Comparison of ENCODE assay signal across 7 mouse cellular contexts in the genomic region with DNA sequence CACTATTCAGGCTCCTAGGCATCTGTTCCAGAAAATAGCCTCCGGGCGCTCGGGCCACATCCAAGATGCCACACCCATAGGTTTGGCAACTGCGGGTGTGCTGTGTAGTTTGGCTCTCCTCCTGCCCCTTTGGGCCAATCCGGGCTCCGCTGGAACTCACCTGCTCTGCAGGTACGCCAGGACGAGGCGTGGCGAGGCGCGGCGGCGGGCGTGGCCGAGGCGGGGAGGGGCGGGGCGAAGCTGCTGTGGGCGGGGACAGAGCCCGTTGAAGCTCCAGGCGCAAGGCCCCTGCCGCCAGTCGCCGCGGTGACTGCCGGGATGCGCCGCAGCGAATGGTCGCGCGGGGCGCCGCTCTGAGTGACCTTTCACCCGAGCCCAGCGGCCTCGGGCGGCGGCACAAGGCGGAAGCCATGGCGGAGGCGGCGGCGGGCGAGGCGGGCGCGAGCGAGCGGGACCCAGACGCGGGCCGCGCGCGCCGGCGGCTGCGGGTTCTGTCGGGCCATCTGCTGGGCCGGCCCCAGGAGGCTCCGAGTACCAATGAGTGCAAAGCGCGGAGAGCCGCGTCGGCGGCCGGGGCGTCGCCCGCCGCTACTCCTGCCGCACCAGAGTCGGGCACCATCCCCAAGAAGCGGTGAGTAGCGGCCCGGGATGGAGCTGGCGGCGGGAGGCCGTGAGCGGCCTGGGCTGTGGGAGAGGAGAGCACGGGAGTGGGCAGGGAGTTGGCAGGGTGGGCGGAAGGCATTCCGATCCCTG. TPM values are rescaled to one million over a fixed set of nuclear protein-coding genes. Genes with fewer than 3 reads are reported as not detected.
A peak's percentile ranks its signal among the peaks of the same experiment; 100 is the strongest.
DNase-seq lines count a peak whose midpoint lies in the region; ATAC-seq lines count a peak whose summit lies in the region.

A gene (plus strand): TSS at position 297 of the 753 bp plus-strand sequence.

- H3K4me3 ChIP-seq in embryonic facial prominence, embryonic 10.5 days: peak within 1 kb of the TSS; percentile 95
- H3K4me3 ChIP-seq in limb, embryonic 11.5 days (ENCODE audit: low read depth, low read length): peak within 1 kb of the TSS; percentile 85
- peak within 1 kb of the TSS; percentile 85 for H3K4me3 ChIP-seq in midbrain, embryonic 14.5 days (replicated peaks; ENCODE audit: low read depth, low read length)

- H3K4me1 ChIP-seq in embryonic facial prominence, embryonic 10.5 days: peaks cover 37% of the 10 kb centered on the region
- H3K4me1 ChIP-seq in limb, embryonic 11.5 days (ENCODE audit: control insufficient read depth, insufficient read depth, low read length): peaks cover 12% of the 10 kb centered on the region
- H3K4me1 ChIP-seq in midbrain, embryonic 14.5 days (ENCODE audit: control insufficient read depth, insufficient read depth, low read length): peaks cover 15% of the 10 kb centered on the region

- no peaks in the 10 kb centered on the region for H3K27me3 ChIP-seq in embryonic facial prominence, embryonic 10.5 days (replicated peaks; ENCODE audit: low read depth, poor library complexity, severe bottlenecking)
- H3K27me3 ChIP-seq in limb, embryonic 11.5 days (ENCODE audit: control insufficient read depth, insufficient read depth, low read length): no peaks in the 10 kb centered on the region
- no peaks in the 10 kb centered on the region for H3K27me3 ChIP-seq in midbrain, embryonic 14.5 days (ENCODE audit: control insufficient read depth, insufficient read depth, low read length)

- H3K27ac ChIP-seq in embryonic facial prominence, embryonic 10.5 days (replicated peaks): peak within 1 kb of the TSS; percentile 94
- peak within 1 kb of the TSS; percentile 68 for H3K27ac ChIP-seq in limb, embryonic 11.5 days (replicated peaks; ENCODE audit: low read depth, low read length)
- H3K27ac ChIP-seq in midbrain, embryonic 14.5 days (replicated peaks; ENCODE audit: low read depth, low read length): peak within 1 kb of the TSS; percentile 79

- peak within 1 kb of the TSS; percentile 57 for H3K4me2 ChIP-seq in limb, embryonic 11.5 days (ENCODE audit: low read depth, severe bottlenecking)
- peak within 1 kb of the TSS; percentile 75 for H3K4me2 ChIP-seq in midbrain, embryonic 14.5 days (ENCODE audit: low read length)

- peaks cover 5% of the 10 kb centered on the region; the same call in 1 of the 2 replicates for H3K36me3 ChIP-seq in embryonic facial prominence, embryonic 10.5 days (replicated peaks)
- no peaks in the 10 kb centered on the region for H3K36me3 ChIP-seq in limb, embryonic 11.5 days (ENCODE audit: control insufficient read depth, insufficient read depth, low read length)
- H3K36me3 ChIP-seq in midbrain, embryonic 14.5 days (ENCODE audit: control insufficient read depth, insufficient read depth, low read length): no peaks in the 10 kb centered on the region

- WGBS in embryonic facial prominence, embryonic 10.5 days: under 1% methylated on average over 86 of the region's 86 CpGs
- WGBS in limb, embryonic 11.5 days: under 1% methylated on average over 76 of the region's 86 CpGs
- under 1% methylated on average over 85 of the region's 86 CpGs for WGBS in midbrain, embryonic 14.5 days

- ATAC-seq in limb, embryonic 11.5 days (ENCODE audit: insufficient number of reproducible peaks, low FRiP score, low TSS enrichment, low read depth): peak; percentile 88
- ATAC-seq in midbrain, embryonic 14.5 days (ENCODE audit: low FRiP score, low TSS enrichment): peak; percentile 95

- peak within 1 kb of the TSS; percentile 94 for H3K9ac ChIP-seq in limb, embryonic 11.5 days (ENCODE audit: low read length)
- peak within 1 kb of the TSS; percentile 85 for H3K9ac ChIP-seq in midbrain, embryonic 14.5 days (replicated peaks; ENCODE audit: low read length)

- DNase-seq in adrenal gland, postnatal 10 days: peak; percentile 94
- peak; percentile 93 for DNase-seq in embryonic facial prominence, embryonic 10.5 days (ENCODE audit: low spot score)
- DNase-seq in heart, adult 11 months: peak; percentile 99
- peak; percentile 93 for DNase-seq in kidney, adult 18-20 months
- peak; percentile 91 for DNase-seq in limb, embryonic 11.5 days (ENCODE audit: low spot score)
- peak; percentile 90 for DNase-seq in midbrain, embryonic 14.5 days
- peak; percentile 87 to 90 for DNase-seq in spleen, adult 18-20 months

- H3K9me3 ChIP-seq in embryonic facial prominence, embryonic 10.5 days: no peaks in the 10 kb centered on the region
- no peaks in the 10 kb centered on the region for H3K9me3 ChIP-seq in limb, embryonic 11.5 days (ENCODE audit: control insufficient read depth, low read length)
- no peaks in the 10 kb centered on the region for H3K9me3 ChIP-seq in midbrain, embryonic 14.5 days (ENCODE audit: control insufficient read depth, low read length)

RNA-seq across cellular contexts. Expression of the gene that starts here (rescaled TPM):
- total RNA-seq in adrenal gland, postnatal 10 days (2021): 10 to 100 TPM; 32.4 to 42.0 TPM
- 48.7 and 52.4 TPM in 2 replicates for polyA plus RNA-seq in embryonic facial prominence, embryonic 10.5 days (2016; fragmentation: Nextera tagmentation; extraction: Ambion mirVana)
- 39.1 and 49.3 TPM in 2 replicates for polyA plus RNA-seq in limb, embryonic 11.5 days (2014; fragmentation: Nextera tagmentation; extraction: Ambion mirVana)
- 32.8 and 38.0 TPM in 2 replicates for polyA plus RNA-seq in midbrain, embryonic 14.5 days (2014; fragmentation: Nextera tagmentation; extraction: Ambion mirVana)

Comparison
In these comparisons a context has a peak if more than half of its experiments do, and no peak if none do; other contexts are left out.
1. Peak in every context shown above with its lines: DNase-seq, ATAC-seq, H3K4me3 ChIP-seq and H3K27ac ChIP-seq.